Mouse (Mus musculus): ENCODE data around the gene Defb42.
A peak's percentile ranks its signal among the peaks of the same experiment; 100 is the strongest.

Gene Defb42

DNA sequence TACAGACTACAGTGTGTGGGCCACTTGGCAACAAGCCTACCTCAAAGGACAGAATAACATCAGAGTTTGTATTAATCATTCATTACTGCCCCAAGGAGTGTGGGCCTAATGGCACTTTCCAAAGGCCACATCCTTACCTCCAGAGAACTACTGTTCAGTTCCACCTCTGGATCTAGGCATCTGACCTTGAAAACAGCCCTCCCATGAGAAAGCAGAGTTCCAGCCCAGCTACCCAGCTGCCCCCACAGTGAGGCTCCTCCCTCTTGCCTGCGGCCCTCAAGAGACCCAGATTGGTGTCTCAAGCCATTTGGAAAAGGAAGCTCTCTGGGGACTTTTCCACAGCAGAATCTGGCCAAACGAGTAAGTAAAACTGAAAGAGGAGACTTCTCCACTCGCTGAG, at the start of gene Defb42:
TSS of gene Defb42 (plus strand) at position 301 of the 400 bp plus-strand sequence.
- no peak for DNase-seq (ENCODE audit: extremely low spot score, low spot score)

DNA sequence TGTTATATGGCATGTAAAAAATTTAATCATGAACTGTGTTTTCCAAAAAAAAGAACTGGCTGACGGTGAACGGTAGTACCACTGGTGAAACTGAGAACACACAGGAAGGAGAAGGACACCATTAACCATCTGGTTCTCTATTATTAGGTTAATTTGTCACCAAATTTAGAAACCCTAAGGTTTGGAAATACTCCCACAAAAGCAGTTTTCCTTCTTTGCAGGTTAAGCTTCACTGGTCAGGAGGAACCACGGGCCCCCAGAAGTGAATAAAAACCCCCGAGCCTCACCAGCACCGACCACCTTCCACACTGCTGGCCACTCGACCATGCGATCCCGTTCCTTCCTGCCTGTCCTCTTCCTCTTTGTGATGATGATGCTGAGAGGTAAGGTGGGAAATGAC, 49.0 kb upstream of the Defb42 start, which contains the start of gene Defb47:
TSS of gene Defb47 (plus strand) at position 301 of the 400 bp plus-strand sequence.
- DNase-seq (ENCODE audit: extremely low spot score, low spot score), result no peak

DNA sequence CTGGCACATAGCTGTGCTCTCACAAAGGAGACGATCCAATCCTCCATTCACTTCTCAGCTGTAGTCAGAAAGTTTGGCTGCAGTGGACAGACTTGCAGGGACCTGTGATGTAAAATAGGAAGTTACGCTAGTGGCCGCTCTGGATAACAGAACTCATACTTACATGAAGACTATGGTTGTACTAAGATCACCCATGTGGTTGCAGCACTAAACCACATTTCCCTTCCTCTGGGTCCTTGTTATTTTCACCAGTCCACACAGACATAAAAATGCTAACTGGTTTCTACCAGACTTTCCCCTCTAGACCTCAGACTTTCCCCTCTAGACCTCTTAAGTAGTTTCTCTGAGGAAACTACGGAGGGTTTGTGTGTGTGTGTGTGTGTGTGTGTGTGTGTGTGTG, 47.8 kb upstream of the Defb42 start:
- no peak for DNase-seq (ENCODE audit: extremely low spot score, low spot score)

- no peak for DNase-seq (ENCODE audit: extremely low spot score, low spot score)
These were observed 44.2 kb upstream of the Defb42 start for GRCm38 (mm10) chr14:63002588-63002987.

DNA sequence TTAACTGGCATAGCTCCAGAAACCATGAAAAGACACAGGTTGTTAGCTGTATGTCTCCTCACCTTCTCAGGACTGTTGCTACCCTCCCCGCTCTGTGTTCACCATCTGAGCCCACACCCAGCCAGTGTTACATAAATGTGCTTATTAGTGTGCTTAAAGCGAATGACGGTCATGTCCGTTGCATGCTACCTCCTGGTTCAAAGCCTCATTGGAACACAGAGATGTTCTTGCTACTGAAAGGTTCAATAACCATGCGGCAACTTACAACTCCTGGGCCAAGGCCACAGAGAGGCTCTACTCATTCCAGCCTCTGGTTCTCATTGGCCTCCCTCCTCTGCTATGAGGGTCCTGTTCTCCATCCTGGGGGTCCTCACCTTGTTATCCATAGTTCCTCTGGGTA, 35.3 kb upstream of the Defb42 start, which contains the start of gene Defb43:
TSS of gene Defb43 (plus strand) at position 301 of the 400 bp plus-strand sequence.
- DNase-seq (ENCODE audit: extremely low spot score, low spot score), result no peak

- DNase-seq (ENCODE audit: extremely low spot score, low spot score), result no peak
These were observed 33.7 kb upstream of the Defb42 start for GRCm38 (mm10) chr14:63013082-63013481.

DNA sequence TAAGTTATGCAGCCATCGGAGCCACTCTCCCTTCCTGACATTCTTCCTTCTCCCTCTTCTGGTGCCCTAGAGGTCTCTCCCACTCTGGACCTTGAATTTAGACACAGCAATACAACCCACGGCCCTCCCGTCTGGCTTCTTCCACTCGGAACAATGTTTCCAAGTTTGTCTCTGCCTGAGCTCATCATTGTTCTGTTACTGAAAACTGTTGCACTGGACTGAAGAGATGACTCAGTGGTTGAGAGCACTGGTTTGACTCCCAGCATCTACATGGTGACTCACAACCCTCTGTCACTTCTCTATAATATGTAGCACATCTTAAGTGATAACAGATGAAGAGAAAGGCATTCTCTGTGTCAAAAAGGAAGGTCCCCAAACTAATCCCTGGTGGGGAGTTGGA, 32.1 kb upstream of the Defb42 start:
- no peak for DNase-seq (ENCODE audit: extremely low spot score, low spot score)

DNA sequence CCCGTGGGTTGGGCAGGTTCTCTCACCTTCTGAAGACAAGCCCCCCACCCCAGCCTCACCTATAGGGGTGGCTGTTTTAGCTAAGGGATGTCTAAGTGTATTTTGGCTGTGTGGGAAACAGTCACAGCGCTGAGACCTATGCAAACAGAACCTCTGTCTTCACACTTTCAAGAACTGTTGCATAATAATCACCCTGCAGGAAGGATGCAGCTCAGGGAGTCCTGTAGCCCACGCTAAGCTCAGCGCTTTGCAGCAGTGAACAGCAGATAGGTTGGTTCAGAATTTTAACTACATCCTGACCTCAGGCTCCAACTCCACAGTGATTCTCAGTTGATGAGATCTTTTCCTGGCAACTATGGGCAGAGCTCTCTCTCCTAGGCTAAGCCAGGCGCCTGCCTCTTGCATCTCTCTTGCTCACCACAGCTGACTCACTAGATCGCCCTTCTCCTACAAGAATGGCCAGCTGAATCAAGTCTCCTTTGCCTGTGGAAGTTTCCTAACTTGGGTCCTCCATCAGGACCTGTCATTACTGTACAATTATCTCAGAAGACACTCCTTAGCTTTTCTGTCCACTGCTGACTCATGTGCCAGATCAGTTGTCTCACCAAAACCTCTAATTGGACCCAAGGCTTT, 26.2 kb upstream of the Defb42 start:
- DNase-seq (ENCODE audit: extremely low spot score, low spot score), result no peak

DNA sequence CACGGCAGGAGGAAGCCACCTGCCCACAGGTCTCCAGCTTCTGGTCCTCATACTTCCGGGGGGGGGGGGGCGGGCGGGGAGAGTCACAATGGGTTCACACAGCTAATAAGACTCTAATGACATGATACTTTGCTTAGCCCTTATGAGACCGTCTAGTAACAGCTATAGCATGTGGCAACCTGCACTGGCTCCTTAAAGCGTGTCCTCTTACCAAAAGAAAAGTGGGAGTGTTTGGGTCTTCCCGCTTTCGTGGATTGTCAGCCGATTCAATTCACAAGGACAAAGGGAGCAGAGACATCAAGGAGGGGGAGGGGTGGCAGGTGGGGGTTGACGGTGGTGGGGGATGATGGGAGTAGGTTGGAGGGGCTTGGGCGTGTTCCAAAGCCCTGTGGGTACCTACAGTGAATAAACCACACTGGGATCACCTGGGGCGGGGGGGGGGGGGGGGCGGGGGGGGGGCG, 3.1 kb downstream of the Defb42 start, which contains the start of gene Defb30:
TSS of gene Defb30 (minus strand) at position 51 of the 461 bp plus-strand sequence.
- no peak for DNase-seq (ENCODE audit: extremely low spot score, low spot score)

DNA sequence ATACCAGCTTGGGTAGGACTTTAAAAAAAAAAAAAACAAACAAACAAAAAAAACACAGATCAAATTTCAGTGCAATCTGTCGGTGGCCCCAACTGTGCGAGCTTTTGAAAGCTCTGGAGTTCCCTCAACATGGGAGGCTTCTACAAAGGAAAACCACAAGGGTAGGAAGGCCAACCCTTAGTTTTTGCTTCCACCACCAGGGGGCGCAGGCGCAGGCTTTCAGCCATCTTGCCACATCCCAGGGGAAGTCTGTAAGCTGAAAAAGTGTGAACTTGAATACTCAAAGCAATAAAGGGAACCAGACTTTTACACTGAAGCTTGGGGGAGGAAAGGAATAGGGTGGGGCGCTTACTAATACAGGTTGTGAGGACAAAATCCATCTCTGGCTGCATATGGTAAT, 4.0 kb downstream of the Defb42 start:
- peak; percentile 71 for DNase-seq (ENCODE audit: extremely low spot score, low spot score)

DNA sequence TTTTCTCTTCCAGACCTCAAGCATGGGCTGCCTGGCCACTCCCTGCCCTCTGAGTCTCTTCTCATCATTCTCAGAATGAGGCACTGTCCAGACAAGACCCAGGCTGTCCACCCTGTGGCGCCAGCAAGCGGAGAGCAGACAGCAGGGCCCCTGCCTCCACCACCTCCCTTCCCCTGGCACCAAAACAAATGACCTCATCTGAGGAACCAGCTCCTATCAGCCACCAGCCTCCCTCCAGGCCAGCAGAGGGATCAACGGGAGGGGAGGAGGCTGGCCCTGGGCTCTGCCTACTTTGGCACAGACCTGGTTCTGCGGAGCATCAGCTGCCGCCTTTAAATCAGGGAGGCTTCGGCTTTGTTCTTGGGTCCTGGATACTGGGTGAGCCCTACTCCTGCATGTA, 7.9 kb downstream of the Defb42 start:
- peak; percentile 21 for DNase-seq (ENCODE audit: extremely low spot score, low spot score)

DNA sequence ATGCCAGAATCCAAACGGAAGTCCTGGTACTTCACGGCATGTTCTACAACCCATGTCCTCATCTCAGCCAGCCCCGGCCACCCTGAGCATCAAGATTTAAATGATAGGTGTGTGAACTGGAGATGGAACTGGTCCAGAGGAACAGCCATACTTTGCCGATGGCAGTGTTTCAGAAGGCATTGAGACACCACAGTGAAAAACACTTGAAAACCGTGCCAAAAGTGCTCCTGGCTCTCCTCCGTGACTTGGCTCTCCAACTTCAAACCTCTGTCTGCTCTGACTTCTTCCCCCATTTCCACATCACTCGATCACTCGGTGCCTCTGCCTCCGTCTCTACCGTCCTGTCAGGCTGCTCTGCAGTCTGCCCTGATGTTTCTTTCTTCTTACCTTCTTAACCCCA, 13.6 kb downstream of the Defb42 start:
- no peak for DNase-seq (ENCODE audit: extremely low spot score, low spot score)

GRCm38 (mm10) chr14:63062184-63062583, 15.4 kb downstream of the Defb42 start:
- no peak for DNase-seq (ENCODE audit: extremely low spot score, low spot score)

DNA sequence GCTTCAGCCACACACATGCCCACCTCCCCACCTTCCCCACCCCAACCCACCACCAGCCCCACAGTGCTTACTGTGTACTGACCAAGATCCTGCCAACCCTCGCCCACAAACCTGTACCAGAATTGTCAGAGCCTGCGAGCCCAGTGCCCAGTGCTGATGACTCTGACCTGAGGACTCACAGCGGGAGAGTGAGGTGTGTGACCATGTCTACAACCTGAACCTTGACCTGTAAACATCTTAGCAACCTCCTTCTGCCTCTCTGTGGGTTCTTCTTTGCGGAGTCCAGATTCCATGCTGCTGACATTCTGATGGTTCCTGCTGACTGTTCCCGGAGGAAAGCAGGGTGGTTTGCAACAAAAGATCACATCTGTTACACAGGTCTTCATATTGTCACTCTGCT, 18.6 kb downstream of the Defb42 start:
- DNase-seq (ENCODE audit: extremely low spot score, low spot score), result no peak

GRCm38 (mm10) chr14:63066630-63067310, 20.0 kb downstream of the Defb42 start:
- peak; percentile 75 for DNase-seq (ENCODE audit: extremely low spot score, low spot score)

GRCm38 (mm10) chr14:63067708-63068107, 20.9 kb downstream of the Defb42 start:
- DNase-seq (ENCODE audit: extremely low spot score, low spot score), result no peak

Measured in neural tube, embryonic 10.5 days (tissue).